Mouse (Mus musculus): ENCODE measurements around the gene Aif1l. TPM values are rescaled to one million over a fixed set of nuclear protein-coding genes. Genes with fewer than 3 reads are reported as not detected.
A peak's percentile ranks its signal among the peaks of the same experiment; 100 is the strongest.

Aif1l gene
- total RNA-seq, 2 experiments from 2014 or later = 6.1 to 6.6 TPM

GRCm38 (mm10) chr2:31948801-31949200 lies 1.1 kb upstream of the Aif1l start:
- intact Hi-C loops (cut with DNase I) = no loop called here
- no peak for DNase-seq (ENCODE audit: low spot score)

- intact Hi-C loops (cut with DNase I) = no loop called here
Observed at GRCm38 (mm10) chr2:31950966-31951365, 1.0 kb downstream of the Aif1l start.

GRCm38 (mm10) chr2:31952236-31952635 lies 2.3 kb downstream of the Aif1l start:
- intact Hi-C loops (cut with DNase I) = no loop called here
- no peak for DNase-seq (ENCODE audit: low spot score)

More at GRCm38 (mm10) chr2:31950966-31951365, 1.0 kb downstream of the Aif1l start:
- no peak for DNase-seq (ENCODE audit: low spot score)

GRCm38 (mm10) chr2:31952725-31953124 lies 2.8 kb downstream of the Aif1l start:
- no peak for DNase-seq (ENCODE audit: low spot score)
- intact Hi-C loops (cut with DNase I) = no loop called here

- DNase-seq (ENCODE audit: low spot score) = no peak
- intact Hi-C loops (cut with DNase I) = no loop called here
Observed at GRCm38 (mm10) chr2:31953687-31954086, 3.7 kb downstream of the Aif1l start.

GRCm38 (mm10) chr2:31954779-31955181 lies 4.8 kb downstream of the Aif1l start:
- no peak for DNase-seq (ENCODE audit: low spot score)

GRCm38 (mm10) chr2:31955686-31956085 lies 5.7 kb downstream of the Aif1l start:
- intact Hi-C loops (cut with DNase I) = no loop called here
- no peak for DNase-seq (ENCODE audit: low spot score)

More at GRCm38 (mm10) chr2:31954779-31955181, 4.8 kb downstream of the Aif1l start:
- intact Hi-C loops (cut with DNase I) = no loop called here

- no peak for DNase-seq (ENCODE audit: low spot score)
- intact Hi-C loops (cut with DNase I) = no loop called here
Observed at GRCm38 (mm10) chr2:31957211-31957610, 7.3 kb downstream of the Aif1l start.

- intact Hi-C loops (cut with DNase I) = no loop called here
- no peak for DNase-seq (ENCODE audit: low spot score)
Observed at GRCm38 (mm10) chr2:31960986-31961385, 11.0 kb downstream of the Aif1l start.

- intact Hi-C loops (cut with DNase I) = no loop called here
- no peak for DNase-seq (ENCODE audit: low spot score)
Observed at GRCm38 (mm10) chr2:31961791-31962222, 11.9 kb downstream of the Aif1l start.

GRCm38 (mm10) chr2:31962501-31963224 lies 12.7 kb downstream of the Aif1l start:
- DNase-seq (ENCODE audit: low spot score) = no peak
- intact Hi-C loops (cut with DNase I) = no loop called here

- DNase-seq (ENCODE audit: low spot score) = no peak
- intact Hi-C loops (cut with DNase I) = no loop called here
Observed at GRCm38 (mm10) chr2:31963491-31963890, 13.6 kb downstream of the Aif1l start.

GRCm38 (mm10) chr2:31964191-31964590 lies 14.3 kb downstream of the Aif1l start:
- intact Hi-C loops (cut with DNase I) = no loop called here
- no peak for DNase-seq (ENCODE audit: low spot score)

- DNase-seq (ENCODE audit: low spot score) = no peak
- intact Hi-C loops (cut with DNase I) = no loop called here
Observed at GRCm38 (mm10) chr2:31965110-31965509, 15.2 kb downstream of the Aif1l start.

GRCm38 (mm10) chr2:31966801-31967200 lies 16.9 kb downstream of the Aif1l start:
- intact Hi-C loops (cut with DNase I) = no loop called here
- no peak for DNase-seq (ENCODE audit: low spot score)

GRCm38 (mm10) chr2:31972589-31972988 lies 22.6 kb downstream of the Aif1l start:
- DNase-seq (ENCODE audit: low spot score) = no peak
- intact Hi-C loops (cut with DNase I) = no loop called here

- intact Hi-C loops (cut with DNase I) = no loop called here
Observed at GRCm38 (mm10) chr2:31974141-31974808, 24.3 kb downstream of the Aif1l start, which contains the start of gene Nup214. Gene Nup214 (plus strand): TSS chr2:31974436.

GRCm38 (mm10) chr2:31974809-31975371 lies 25.0 kb downstream of the Aif1l start:
- intact Hi-C loops (cut with DNase I) = no loop called here
- DNase-seq (ENCODE audit: low spot score) = no peak

More at GRCm38 (mm10) chr2:31974141-31974808, 24.3 kb downstream of the Aif1l start, which contains the start of gene Nup214:
- DNase-seq (ENCODE audit: low spot score) = peak; percentile 98

GRCm38 (mm10) chr2:31987774-31988173 lies 37.8 kb downstream of the Aif1l start:
- intact Hi-C loops (cut with DNase I) = no loop called here
- DNase-seq (ENCODE audit: low spot score) = no peak

GRCm38 (mm10) chr2:31990961-31991360 lies 41.0 kb downstream of the Aif1l start:
- intact Hi-C loops (cut with DNase I) = no loop called here

GRCm38 (mm10) chr2:31994896-31995295 lies 45.0 kb downstream of the Aif1l start:
- intact Hi-C loops (cut with DNase I) = no loop called here

More at GRCm38 (mm10) chr2:31990961-31991360, 41.0 kb downstream of the Aif1l start:
- no peak for DNase-seq (ENCODE audit: low spot score)

More at GRCm38 (mm10) chr2:31994896-31995295, 45.0 kb downstream of the Aif1l start:
- no peak for DNase-seq (ENCODE audit: low spot score)

Data from heart, postnatal 25 days (tissue).